Mouse (Mus musculus) cerebellum, adult 2 months (tissue): ENCODE data around the gene Pcif1.

Source experiments
- CTCF ChIP-seq: fragments of 200-500 bp; IDR thresholded peaks from 2 replicates; pipeline ENCODE4 v1.5.1; 2011; ENCODE audit warnings: low read depth, mild to moderate bottlenecking, control low read depth, low read length, moderate library complexity, borderline replicate concordance; ENCODE audit not compliant: insufficient read depth
- POLR2A ChIP-seq: fragments of 200-500 bp; IDR thresholded peaks from 2 replicates; pipeline ENCODE4 v1.6.1; 2011; ENCODE audit warnings: low read length, control low read depth, borderline replicate concordance; ENCODE audit not compliant: insufficient read depth

GRCm38 (mm10) chr2:164882619-164883018, 3.5 kb downstream of the Pcif1 start:
- TF ChIP-seq POLR2A (no peak), CTCF (no peak)
